Mouse (Mus musculus): ENCODE measurements at regions not wholly inside any gene's neighbourhood (a gene's known extent, or its start where the extent isn't known, plus 50 kb on each side); places are given as distances from the start of the nearest gene placed in this dataset.

- TF ChIP-seq CTCF (IDR thresholded peaks at IDR 0.05; ENCODE audit: low read depth) (no peak), EP300 (optimal IDR thresholded peaks at IDR 0.05) (no peak)
These were observed 122.8 kb downstream of the Klhl25 start for GRCm38 (mm10) chr7:75970914-75971313.
